Mouse (Mus musculus) heart, embryonic 16.5 days (tissue): ENCODE results near the gene Zbtb20. TPM values are rescaled to one million over a fixed set of nuclear protein-coding genes. Genes with fewer than 3 reads are reported as not detected.

Experiments used
- ATAC-seq: fragments of 200-750 bp; cut with Nextera tagmentation; replicated peaks from 2 replicates; pipeline ENCODE4 v1.8.0; 2017; ENCODE audit warnings: moderate number of reproducible peaks; ENCODE audit not compliant: insufficient read depth, low FRiP score; ENCODE audit errors: extremely low read depth
- H3K27ac ChIP-seq: fragments of 300-500 bp; sonication (generic); 2 replicates; pipeline ENCODE4 v1.5.1; 2014; ENCODE audit warnings: mild to moderate bottlenecking, low read length, control low read depth, moderate library complexity
- H3K27me3 ChIP-seq: fragments of 300-500 bp; sonication (generic); 2 replicates; pipeline ENCODE4 v1.6.1; 2014; ENCODE audit warnings: low read length, mixed read lengths; ENCODE audit not compliant: control insufficient read depth, insufficient read depth
- H3K36me3 ChIP-seq: fragments of 300-500 bp; sonication (generic); 2 replicates; pipeline ENCODE4 v1.6.1; 2014; ENCODE audit not compliant: control insufficient read depth, insufficient read depth
- H3K4me1 ChIP-seq: fragments of 300-500 bp; sonication (generic); 2 replicates; pipeline ENCODE4 v1.6.1; 2014; ENCODE audit warnings: low read length, mixed read lengths; ENCODE audit not compliant: control insufficient read depth, insufficient read depth
- H3K4me2 ChIP-seq: fragments of 300-500 bp; sonication (generic); 2 replicates; pipeline ENCODE4 v1.6.1; 2014; ENCODE audit warnings: low read depth, mild to moderate bottlenecking, control low read depth, low read length
- H3K4me3 ChIP-seq: fragments of 300-500 bp; sonication (generic); 2 replicates; pipeline ENCODE4 v1.5.1; 2014; ENCODE audit warnings: mild to moderate bottlenecking, control low read depth, low read length
- H3K9ac ChIP-seq: fragments of 300-500 bp; sonication (generic); 2 replicates; pipeline ENCODE4 v1.6.1; 2014; ENCODE audit warnings: low read length, control low read depth
- H3K9me3 ChIP-seq: fragments of 300-500 bp; sonication (generic); replicated peaks from 2 replicates; pipeline ENCODE4 v1.6.1; 2016; ENCODE audit warnings: low read length; ENCODE audit not compliant: control insufficient read depth
- whole genome bisulfite sequencing: fragments of 180-500 bp; shearing (Covaris S2); extraction: QIAGEN DNeasy Blood & Tissue Kit; methylation state at CpG from one replicate; pipeline ENCODE4 v1.1.7; 2014; 5-methylcytosine and 5-hydroxymethylcytosine counted together
- polyA plus RNA-seq: library from polyadenylated mRNA; unstranded; fragments of >200 nt; fragmentation: Nextera tagmentation; extraction: Ambion mirVana; gene quantifications from 2 replicates; pipeline ENCODE4 v1.2.1, GENCODE M21; 2015

Gene Zbtb20
- polyA plus RNA-seq, 1 experiment from 2014 or later = 45.2 TPM

- H3K27ac ChIP-seq = no peak overlapping the region
- 22% methylated on average over 4 of the region's 4 CpGs for WGBS
- ATAC-seq = no peak
These were observed 770.2 kb downstream of the Zbtb20 start for GRCm38 (mm10) chr16:43645879-43646278.

GRCm38 (mm10) chr16:43646943-43647342, 771.3 kb downstream of the Zbtb20 start:
- WGBS = 79% methylated on average over 3 of the region's 3 CpGs
- Histone ChIP-seq H3K27ac (no peak overlapping the region), H3K4me2 (no peak overlapping the region), H3K4me1 (no peaks in the 10 kb centered on the region), H3K36me3 (no peaks in the 10 kb centered on the region), H3K27me3 (no peaks in the 10 kb centered on the region), H3K9ac (no peak overlapping the region), H3K9me3 (no peaks in the 10 kb centered on the region), H3K4me3 (no peak overlapping the region)
- no peak for ATAC-seq

More at GRCm38 (mm10) chr16:43645879-43646278, 770.2 kb downstream of the Zbtb20 start:
- Histone ChIP-seq H3K4me1 (no peaks in the 10 kb centered on the region), H3K9me3 (no peaks in the 10 kb centered on the region), H3K27me3 (no peaks in the 10 kb centered on the region), H3K36me3 (no peaks in the 10 kb centered on the region), H3K4me3 (no peak overlapping the region), H3K4me2 (no peak overlapping the region), H3K9ac (no peak overlapping the region)

- H3K36me3 ChIP-seq = no peaks in the 10 kb centered on the region
- H3K27ac ChIP-seq = no peak overlapping the region
- ATAC-seq = no peak
- 91% methylated on average over 1 of the region's 1 CpGs for WGBS
- H3K9me3 ChIP-seq = no peaks in the 10 kb centered on the region
- no peak overlapping the region for H3K4me3 ChIP-seq
- no peak overlapping the region for H3K9ac ChIP-seq
- H3K4me2 ChIP-seq = no peak overlapping the region
- no peaks in the 10 kb centered on the region for H3K4me1 ChIP-seq
- H3K27me3 ChIP-seq = no peaks in the 10 kb centered on the region
These were observed 772.0 kb downstream of the Zbtb20 start for GRCm38 (mm10) chr16:43647641-43648040.

- H3K27me3 ChIP-seq = no peaks in the 10 kb centered on the region
These were observed 774.8 kb downstream of the Zbtb20 start for GRCm38 (mm10) chr16:43650355-43651080.

GRCm38 (mm10) chr16:43653288-43653687, 777.6 kb downstream of the Zbtb20 start:
- no peaks in the 10 kb centered on the region for H3K27me3 ChIP-seq
- no peak overlapping the region for H3K9ac ChIP-seq
- WGBS = 77% methylated on average over 2 of the region's 2 CpGs
- no peak overlapping the region for H3K4me2 ChIP-seq
- ATAC-seq = no peak
- no peaks in the 10 kb centered on the region for H3K4me1 ChIP-seq
- H3K36me3 ChIP-seq = no peaks in the 10 kb centered on the region
- no peaks in the 10 kb centered on the region for H3K9me3 ChIP-seq
- H3K27ac ChIP-seq = no peak overlapping the region
- H3K4me3 ChIP-seq = no peak overlapping the region

More at GRCm38 (mm10) chr16:43650355-43651080, 774.8 kb downstream of the Zbtb20 start:
- 92% methylated on average over 2 of the region's 3 CpGs for WGBS
- no peak overlapping the region for H3K27ac ChIP-seq
- no peak overlapping the region for H3K9ac ChIP-seq
- H3K9me3 ChIP-seq = no peaks in the 10 kb centered on the region
- no peak overlapping the region for H3K4me3 ChIP-seq
- H3K36me3 ChIP-seq = no peaks in the 10 kb centered on the region
- H3K4me2 ChIP-seq = no peak overlapping the region
- no peaks in the 10 kb centered on the region for H3K4me1 ChIP-seq
- ATAC-seq = no peak

GRCm38 (mm10) chr16:43654269-43654668, 778.6 kb downstream of the Zbtb20 start:
- Histone ChIP-seq H3K4me1 (no peaks in the 10 kb centered on the region), H3K36me3 (no peaks in the 10 kb centered on the region), H3K4me3 (no peak overlapping the region), H3K9ac (no peak overlapping the region), H3K4me2 (no peak overlapping the region), H3K9me3 (no peaks in the 10 kb centered on the region), H3K27me3 (no peaks in the 10 kb centered on the region), H3K27ac (no peak overlapping the region)
- no peak for ATAC-seq
- 84% methylated on average over 3 of the region's 3 CpGs for WGBS

- ATAC-seq = no peak
- H3K4me2 ChIP-seq = no peak overlapping the region
- H3K27me3 ChIP-seq = no peaks in the 10 kb centered on the region
- 76% methylated on average over 6 of the region's 6 CpGs for WGBS
- no peaks in the 10 kb centered on the region for H3K9me3 ChIP-seq
- no peaks in the 10 kb centered on the region for H3K36me3 ChIP-seq
- H3K4me1 ChIP-seq = no peaks in the 10 kb centered on the region
- no peak overlapping the region for H3K4me3 ChIP-seq
- no peak overlapping the region for H3K9ac ChIP-seq
- no peak overlapping the region for H3K27ac ChIP-seq
These were observed 779.6 kb downstream of the Zbtb20 start for GRCm38 (mm10) chr16:43655183-43655787.

GRCm38 (mm10) chr16:43661576-43661975, 785.9 kb downstream of the Zbtb20 start:
- 93% methylated on average over 5 of the region's 5 CpGs for WGBS
- Histone ChIP-seq H3K4me1 (no peaks in the 10 kb centered on the region), H3K36me3 (no peaks in the 10 kb centered on the region), H3K9me3 (no peaks in the 10 kb centered on the region), H3K27me3 (no peaks in the 10 kb centered on the region), H3K27ac (no peak overlapping the region), H3K4me2 (no peak overlapping the region), H3K4me3 (no peak overlapping the region), H3K9ac (no peak overlapping the region)
- no peak for ATAC-seq

GRCm38 (mm10) chr16:43662124-43663004, 786.7 kb downstream of the Zbtb20 start:
- H3K27me3 ChIP-seq = no peaks in the 10 kb centered on the region
- 74% methylated on average over 10 of the region's 10 CpGs for WGBS

More at GRCm38 (mm10) chr16:43662124-43663004, 786.7 kb downstream of the Zbtb20 start:
- ATAC-seq = no peak
- Histone ChIP-seq H3K36me3 (no peaks in the 10 kb centered on the region), H3K4me2 (no peak overlapping the region), H3K4me1 (no peaks in the 10 kb centered on the region), H3K27ac (no peak overlapping the region), H3K4me3 (no peak overlapping the region), H3K9ac (no peak overlapping the region), H3K9me3 (no peaks in the 10 kb centered on the region)
